Mouse (Mus musculus) layer of hippocampus, adult 11-12 months (tissue): ENCODE results near the gene Rnf183.
"Not testable (repeated sequence)": the region's sequence is repeated elsewhere in the genome, so short reads cannot be mapped to it uniquely, and the experiment has no call there.

Experiments used
- DNase-seq: peaks from one replicate; pipeline ENCODE4 v3.0.0; 2022; ENCODE audit warnings: low spot score

Gene Rnf183

DNA sequence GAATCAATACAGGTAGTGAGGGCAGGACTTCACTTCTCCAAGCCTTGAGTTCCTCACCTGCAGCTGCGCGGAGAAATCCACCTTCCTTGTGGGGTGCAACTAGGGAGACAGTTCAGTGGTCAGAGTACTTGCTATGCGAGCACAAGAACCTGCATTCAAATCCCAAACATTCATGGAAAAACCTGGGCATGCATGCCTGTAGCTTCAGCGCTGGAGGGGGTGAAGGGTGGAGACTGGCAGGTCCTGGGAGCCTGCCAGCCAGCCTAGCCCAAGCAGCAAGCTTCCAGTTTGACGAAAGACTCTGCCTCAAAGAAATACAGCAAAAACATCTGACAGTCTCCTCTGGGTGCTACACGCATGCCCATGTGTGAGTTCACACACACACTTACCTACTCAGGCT is at the start of gene Rnf183:
TSS of gene Rnf183 (minus strand) at position 172 of the 400 bp plus-strand sequence.
- DNase-seq: no peak

DNA sequence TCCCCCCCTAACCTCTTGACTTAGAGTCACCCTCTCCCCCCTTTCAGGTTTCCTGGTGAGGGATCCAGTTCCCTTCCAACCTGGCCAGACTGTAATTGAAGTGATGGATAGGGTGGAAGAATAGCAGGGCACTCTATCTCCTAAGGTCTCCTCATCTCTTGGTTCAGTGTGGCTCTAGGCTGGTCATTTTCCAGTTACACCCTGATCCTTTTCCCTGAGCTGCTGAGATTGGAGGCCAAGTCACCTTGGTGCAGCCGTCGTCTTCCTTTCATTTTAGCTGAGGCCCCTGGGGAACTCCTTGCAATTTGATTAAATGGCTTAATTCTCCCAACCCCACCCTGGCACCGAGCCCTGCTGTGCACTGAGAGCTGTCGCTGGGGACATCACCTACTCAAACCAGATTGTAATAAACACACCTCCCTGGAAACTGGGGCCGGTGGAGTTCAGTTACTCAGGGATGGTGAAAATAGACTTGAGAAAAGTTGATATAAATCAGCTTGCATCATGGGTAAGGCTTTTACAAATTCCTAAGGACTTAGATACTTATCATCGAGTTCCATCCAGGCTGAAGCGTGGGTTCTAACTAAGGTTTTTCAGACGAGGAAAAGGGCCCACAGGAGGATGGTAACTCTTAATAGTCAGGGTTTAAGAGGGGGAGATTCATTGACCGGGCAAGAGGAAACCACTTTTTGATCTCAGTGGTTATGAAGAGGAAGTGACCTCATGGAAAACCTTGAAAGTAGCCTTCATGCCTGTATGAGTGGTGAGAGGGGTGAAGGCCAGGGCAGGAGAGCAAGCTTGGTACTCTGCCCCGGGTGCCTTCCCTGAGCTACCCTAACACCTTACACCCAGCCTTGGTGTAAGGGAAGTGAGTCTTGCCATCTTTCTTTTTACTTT is 45.9 kb upstream of the Rnf183 start:
- no peak for DNase-seq

DNA sequence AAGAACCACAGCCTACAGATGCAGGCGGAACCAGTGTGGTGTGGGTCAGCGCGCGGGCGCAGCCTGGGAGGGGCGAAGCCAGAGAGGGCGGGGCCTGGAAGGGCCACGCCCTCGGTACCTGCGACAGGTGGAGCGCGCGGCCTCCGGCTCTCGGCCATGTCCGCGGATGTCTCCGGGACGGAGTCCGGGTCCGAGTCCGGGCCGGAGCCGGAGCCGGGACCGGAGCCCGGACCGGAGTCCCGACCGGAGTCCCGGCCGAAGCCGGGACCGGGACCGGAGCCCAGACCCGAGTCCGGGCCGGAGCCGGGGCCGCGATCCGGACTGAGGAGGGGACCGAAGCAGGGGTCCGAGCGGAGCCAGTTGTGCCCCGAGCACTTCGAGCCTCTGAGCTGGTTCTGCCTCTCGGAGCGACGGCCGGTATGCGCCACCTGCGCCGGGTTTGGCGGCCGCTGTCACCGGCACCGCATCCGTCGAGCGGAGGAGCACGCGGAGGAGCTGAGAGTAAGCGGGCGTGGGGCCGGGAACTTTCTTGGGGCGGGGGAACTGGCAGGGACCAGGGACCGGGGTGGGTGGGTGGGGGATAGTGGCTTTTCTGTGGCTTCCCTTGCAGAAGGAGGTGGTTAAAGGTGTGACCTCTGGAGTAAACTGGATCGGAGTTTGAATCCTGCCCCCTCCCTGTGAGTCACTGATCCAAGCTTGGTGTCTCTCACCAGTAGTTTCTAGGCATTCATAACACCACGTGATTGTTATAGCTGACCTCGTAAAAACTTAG is 45.1 kb upstream of the Rnf183 start, which contains the start of gene Bspry:
TSS of gene Bspry (plus strand) at position 117 of the 772 bp plus-strand sequence.
- no peak for DNase-seq

DNA sequence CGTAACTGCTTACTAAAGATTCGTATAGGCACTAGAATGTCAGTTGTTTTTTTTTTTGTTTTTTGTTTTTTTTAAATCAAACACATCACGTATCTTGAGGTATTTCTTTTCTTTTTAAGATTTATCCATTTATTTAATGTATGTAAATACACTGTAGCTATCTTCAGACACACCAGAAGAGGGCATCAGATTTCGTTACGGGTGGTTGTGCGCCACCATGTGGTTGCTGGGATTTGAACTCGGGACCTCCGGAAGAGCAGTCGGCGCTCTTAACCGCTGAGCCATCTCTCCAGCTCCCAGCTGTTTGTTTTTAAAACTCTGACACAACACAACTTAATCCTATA is 44.5 kb upstream of the Rnf183 start:
- DNase-seq: not testable (repeated sequence)

DNA sequence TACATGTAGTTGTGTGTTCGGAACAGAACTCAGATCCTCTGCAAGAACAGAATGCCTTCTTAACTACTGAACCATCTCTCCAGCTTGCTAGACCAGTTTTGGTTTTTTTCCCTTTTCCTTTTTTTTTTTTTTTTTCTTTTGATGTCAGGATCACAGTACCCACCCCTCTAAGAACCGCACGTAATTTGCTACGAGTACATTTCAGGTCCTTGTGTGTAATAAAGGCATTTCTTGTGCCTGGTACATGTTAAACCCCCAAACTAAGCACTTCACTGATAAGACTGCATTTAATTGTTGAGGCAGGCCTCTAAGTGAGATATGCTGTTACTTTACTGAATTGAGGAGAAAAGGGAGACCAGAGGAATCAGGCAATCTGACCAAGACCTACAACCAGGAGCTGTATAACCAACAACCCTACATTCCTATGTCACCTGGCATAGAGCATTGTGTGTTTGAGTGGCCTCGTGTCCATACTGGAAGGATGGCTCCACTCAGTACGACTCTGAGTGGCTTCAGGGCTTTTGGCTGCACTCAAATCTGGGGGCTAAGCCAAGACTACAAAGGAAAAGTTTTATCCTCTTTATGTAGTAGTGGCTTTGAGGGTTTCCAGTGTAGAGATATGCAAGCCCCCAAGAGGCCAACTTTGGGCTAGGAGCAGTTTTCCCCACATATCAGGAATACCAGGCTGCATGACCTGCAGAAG is 42.6 kb upstream of the Rnf183 start:
- no peak for DNase-seq

DNA sequence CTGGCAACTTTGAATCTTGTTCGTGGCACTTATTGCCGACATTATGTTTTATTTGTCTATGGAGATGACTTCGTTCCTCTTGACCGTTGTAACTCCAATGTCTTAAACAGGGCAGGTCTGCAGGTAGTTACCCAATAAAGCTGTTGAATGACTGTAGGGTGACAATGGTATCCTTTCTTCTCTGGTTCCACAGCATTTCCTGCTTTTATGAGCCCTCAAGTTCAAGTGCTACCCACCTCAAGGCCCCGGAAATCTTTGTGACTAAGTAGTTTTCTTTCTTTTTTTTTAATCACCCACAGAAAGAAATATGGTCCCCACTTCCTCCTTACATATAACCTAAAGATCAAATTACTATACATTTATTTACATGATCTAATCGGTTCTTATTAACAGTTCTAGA is 40.7 kb upstream of the Rnf183 start:
- no peak for DNase-seq

DNA sequence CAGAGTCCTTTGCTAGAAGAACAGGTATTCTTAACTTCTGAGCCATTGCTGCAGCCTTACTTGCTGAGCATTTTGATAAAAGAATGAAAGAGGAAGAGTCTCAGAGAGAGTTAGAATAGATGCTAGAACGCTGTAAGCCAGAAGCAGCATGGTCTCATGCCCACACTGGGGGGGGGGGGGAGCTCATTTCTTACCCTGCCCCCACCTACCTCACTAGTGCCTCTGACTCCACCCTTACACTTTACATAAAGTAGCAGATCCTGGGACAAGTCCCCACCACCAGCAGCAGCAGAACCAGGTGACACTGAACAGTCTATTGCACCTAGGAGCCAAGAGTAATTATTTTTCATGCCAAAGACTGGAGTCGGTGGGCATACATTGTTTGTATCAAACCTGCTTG is 40.1 kb upstream of the Rnf183 start:
- DNase-seq: no peak

DNA sequence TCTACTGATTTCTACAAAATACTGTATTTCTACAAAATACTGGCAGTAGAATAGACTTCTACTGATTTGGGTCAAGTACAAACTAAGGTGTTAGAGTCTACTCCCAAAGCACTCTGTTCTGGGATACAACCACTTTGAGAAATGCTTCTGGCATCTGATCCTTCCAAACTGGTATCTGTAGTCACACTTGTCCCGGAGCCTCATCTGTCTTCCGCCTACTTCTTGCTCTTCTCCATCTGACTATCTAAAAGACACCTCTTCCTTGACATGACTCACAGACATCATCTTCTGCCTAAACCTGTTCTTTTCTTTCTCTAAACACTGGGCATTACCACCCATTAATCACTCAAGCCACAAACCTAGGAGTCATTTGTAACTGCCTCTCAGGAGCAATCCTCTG is 37.0 kb upstream of the Rnf183 start:
- no peak for DNase-seq

DNA sequence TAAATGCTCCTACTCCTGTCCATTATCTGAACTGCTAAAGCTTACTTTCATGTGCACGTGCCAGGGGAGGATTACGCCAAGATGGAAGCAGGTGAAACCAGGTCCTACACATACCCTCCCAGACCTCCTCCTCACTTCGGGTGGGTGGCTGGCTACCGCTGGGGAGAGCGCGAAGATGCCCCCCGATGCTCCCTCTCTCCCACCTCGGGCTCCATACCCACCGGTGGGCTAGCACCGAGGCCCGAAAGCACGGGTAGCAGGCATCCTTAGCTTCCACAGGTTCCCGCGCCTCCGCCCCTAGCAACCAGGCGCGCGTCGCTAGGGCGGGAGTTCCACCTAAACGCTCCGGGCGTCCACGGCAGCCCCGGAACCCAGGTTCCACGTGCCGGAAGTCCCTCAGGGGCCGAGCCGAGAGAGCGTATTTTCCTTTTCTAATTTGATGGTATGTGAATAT is 35.6 kb upstream of the Rnf183 start, which contains the start of gene Wdr31:
TSS of gene Wdr31 (minus strand) at position 299 of the 454 bp plus-strand sequence.
- DNase-seq: peak; percentile 79

DNA sequence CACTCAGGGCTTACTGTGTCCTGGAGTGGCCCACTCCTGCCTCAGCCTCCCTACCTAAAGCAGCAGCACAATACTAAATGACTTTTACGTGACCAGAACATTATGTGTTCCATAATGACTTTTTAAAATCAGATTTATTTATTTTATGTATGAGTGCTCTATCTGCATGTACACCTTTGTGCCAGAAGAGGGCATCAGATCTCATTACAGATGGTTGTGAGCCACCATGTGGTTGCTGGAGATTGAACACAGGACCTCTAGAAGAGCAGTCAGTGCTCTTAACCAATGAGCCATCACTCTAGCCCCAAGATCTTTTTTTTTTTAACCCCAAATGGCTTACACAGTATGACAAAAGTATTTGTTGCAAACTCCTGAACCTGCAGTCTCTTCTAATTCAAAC is 33.1 kb upstream of the Rnf183 start:
- no peak for DNase-seq

DNA sequence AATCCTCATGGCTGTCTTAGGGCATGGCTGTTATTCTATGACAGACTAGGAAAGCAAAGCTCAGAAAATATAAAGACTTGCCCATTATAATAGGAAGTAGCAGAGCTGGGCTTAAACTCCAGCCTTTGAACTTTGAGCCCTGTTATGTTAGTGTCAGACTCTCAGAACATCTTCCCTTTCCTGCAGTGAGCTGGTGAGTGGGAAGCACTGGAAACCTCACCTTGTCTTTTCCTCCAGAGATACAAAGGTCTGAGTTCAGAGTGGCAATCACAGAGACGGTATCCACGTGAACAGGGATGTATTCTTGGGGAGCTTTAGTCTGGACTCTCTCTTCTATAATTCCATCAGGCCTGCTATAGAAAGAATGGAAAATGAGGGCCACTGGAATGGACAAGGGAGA is 28.1 kb upstream of the Rnf183 start:
- no peak for DNase-seq

DNA sequence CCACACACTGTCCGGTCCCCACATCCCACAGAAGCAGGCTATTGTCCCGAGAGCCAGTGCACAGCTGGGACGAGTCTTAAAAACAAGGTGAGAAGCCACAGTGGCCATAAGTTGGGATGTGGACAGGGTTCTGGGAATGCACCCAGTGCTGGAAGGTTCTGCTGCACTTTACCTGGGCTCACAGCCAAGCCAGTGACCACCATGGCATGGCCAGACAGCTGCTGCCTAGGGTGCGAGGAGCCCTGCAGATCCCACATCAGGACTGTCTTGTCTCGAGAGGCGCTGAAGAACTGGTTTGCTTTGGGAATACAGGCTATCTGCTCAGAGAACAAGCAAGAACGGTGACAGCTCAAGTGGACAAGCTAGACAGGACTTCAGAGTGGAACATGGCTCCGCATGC is 25.3 kb upstream of the Rnf183 start:
- no peak for DNase-seq

DNA sequence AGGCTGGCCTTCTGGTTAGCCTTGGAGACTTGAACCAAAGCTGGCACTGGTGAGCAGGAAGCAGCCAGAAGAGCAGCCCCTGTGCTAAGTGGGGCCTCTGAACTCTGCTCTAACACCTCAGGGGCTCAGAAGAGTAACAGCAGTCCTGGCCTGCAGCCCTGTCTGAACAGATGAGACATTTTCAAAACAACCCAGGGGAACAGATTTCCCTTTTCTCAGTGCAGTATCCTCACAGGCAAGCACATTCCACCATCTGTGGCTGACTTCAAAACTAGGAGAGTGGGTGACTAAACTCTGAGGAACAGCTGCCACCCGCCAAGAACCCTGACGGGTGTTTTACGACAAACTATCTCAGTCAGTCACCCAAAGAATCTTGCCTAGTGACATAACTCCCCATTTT is 24.0 kb upstream of the Rnf183 start:
- DNase-seq: peak; percentile 73

DNA sequence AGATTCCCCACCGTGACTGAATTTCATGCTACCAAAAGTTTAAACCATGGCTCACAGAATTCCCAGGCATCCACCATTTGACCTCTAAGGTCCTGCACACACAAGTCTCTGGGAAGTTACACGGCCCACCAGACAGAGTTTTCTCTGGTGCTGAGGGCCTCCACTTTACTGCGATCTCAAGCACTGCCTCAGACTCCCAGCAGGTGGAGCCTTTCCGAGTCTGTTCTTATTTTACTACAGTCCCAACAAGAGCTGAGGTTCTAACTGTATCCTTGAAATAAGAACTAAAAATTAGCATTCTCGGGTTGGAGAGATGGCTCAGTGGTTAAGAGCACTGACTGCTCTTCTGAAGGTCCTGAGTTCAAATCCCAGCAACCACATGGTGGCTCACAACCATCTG is 19.9 kb upstream of the Rnf183 start:
- DNase-seq: peak; percentile 42

DNA sequence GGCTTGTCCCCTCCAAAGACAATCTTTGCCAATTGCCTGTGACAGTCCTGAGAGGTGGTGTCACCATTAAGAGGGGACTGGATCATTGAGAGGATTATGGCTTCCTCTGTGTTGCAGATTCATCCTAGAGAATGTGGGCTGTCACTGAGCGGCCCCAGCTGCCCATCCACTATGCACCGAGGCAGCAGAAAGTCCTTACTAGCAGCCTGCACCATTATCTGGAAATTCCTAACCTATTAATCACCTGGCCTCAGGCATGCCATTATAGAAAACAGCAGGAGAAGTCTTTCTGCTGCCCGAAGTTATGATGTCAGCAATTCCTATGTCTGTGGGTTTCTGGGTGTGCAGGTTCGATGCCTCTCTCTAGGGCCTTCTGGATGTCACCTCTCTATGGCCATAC is 5.9 kb upstream of the Rnf183 start:
- DNase-seq: no peak

DNA sequence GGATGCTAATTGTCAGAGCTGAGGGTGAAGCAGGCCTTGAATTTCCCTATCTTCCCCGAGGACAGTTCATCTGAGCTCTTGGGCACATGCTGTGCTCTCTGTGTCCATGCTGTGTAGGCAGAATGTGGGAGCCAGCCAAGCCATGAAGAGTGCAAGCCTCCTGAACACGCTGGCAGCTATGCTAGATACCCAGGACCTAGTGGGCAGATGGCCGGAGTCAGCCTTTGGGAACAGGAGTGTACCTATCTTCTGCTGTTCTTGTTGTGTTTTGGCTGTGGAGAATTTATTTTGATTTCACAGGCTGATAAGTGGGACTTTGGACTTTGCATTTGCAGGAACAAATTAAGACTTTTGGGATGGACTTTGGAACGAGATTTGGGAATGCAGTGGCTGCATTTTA is 5.5 kb upstream of the Rnf183 start:
- DNase-seq: no peak

DNA sequence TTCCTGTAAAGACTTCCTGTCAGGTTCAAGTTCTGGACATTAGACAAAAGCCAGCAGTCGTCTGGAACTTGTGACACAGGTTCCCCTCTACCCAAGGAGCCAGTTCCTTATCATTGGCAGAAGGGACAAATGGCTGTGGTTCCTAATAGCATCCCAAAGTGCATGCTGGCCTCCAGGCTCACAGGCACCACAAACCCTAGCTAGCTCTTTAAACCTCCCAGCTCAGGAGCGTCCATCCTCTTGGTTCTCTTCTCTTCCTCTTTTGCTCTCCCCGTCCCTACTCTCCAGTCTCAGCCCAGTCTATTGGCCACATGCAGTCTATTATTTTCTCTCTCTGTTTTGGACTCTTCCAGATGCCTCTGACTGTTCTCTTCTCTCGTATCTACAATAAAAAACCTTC is 4.7 kb upstream of the Rnf183 start:
- no peak for DNase-seq

DNA sequence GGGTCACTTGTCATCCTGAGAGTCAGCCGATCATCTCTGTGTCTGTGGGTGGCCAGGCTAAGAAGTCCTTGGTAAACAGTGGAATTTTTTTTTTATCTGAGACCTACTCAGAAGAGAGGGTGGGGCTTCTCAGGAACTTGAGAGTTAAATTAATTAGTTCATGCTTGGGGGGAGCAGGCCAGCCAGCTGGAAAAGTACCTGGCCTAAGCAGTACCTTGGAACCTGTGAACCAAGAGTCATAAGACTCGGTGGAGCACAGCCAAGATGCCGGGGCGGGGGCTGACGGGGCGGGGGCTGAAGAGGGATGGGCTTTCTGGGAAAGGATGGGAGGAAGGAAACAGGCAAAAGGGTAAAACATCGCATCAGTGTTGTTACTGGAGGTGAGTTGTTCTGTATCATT is 2.8 kb upstream of the Rnf183 start:
- DNase-seq: no peak

DNA sequence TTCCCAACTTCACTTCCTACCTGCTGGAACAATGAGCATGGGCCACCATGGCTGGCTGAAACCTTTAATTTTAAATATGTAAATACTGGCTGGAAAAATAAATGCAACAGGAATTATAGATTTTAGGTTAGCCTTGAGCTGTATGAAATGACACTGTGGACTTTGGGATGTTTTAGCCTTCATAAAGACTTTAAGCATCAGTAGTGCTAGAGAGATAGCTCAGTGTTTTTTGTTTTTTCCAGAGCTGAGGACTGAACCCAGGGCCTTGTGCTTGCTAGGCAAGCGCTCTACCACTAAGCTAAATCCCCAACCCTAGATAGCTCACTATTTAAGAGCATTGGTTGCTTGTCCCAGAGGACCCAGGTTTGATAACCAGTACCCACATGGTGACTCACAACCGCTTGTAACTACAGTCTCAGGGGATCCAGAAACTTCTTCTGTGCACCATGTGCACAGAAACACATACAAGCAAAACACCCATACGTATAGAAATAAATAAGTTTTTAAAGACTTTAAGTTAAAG is 2.3 kb upstream of the Rnf183 start:
- DNase-seq: no peak

DNA sequence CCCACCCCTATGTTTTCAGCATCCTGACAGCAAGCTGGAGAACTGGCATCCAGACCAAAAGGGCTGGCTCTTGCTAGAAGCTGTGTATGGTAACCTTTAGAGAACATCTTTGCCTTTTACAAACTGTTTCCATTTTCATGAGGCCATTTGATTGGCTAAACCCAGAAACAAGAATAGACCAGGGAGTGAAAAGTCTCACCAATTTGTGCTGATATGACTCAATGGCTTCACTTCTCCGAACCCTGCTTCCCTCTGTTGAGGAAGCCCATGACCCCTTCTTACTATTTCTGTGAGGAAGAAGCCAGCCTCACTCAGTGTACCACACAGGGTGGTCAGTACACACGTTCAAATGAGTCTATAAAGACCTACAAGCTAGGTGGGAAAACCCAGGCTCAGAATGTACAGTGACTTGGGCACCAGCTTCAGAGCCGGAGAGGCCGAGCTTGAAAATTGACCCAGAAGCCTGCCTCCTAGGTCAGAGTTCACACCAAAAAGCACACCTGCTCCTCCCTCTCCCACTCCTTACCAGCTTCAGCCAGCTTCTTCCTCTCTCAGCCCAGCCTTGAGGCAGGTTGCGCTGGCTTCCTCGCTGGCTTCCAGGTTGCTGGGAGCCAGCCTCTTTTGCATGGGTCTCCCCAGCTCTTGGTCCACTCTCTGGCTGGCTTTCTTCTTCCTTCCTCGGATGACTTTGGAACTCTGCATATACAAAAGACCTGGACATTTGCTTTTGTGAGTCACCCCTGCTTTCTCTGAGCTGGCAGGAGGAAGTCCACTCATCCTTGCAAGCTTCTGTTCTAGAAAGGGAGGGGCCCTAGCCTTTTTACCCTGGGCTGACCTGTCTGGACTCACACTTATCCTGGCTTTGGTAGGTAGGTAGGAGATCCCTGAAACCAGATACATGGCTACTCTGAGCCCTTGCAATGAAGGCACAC is 847 bp downstream of the Rnf183 start:
- no peak for DNase-seq

DNA sequence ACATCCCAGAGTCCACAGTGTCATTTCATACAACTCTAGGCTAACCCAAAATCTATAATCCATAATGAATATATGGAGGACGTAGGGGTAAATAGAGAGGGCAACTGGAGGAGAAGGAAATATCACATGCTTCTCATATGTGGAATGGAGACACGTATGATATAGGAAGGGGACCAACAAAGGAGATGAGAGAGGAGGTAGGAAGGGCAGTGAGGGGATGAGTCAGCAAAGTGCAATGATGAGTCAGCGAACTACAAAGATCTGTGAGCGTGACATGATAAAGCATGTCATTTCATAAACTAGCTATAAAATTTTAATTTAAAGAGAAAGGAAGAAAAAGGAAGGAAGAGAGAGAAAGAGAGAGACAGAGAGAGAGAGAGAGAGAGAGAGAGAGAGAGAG is 3.5 kb downstream of the Rnf183 start:
- DNase-seq: no peak
